Mouse (Mus musculus): Measurements from ENCODE around the gene Large1. TPM values are rescaled to one million over a fixed set of nuclear protein-coding genes. Genes with fewer than 3 reads are reported as not detected.

Gene Large1
- polyA plus RNA-seq, 1 experiment from 2014 or later, result 12.5 TPM

DNA sequence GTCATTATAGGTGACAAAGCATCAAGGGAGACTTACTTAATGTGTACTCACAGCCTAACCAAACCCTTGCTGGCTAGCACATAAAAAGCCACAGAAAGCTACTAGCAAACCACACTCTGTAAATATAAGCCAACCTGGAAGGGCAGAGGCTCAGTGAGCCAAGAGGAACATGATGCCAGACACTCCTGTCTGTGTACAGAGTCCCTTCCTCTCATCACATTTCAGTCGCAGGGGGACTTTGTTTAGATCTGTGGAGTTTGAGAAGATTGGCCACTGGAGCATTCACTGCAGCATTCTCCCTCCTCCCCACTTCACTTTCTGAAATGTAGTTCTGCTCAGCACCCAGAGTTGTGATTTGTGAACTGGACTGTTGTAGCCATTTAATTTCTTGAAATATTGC, 291.9 kb downstream of the Large1 start:
- Histone ChIP-seq H3K4me2 (ENCODE audit: low read depth, low read length) (no peak overlapping the region), H3K4me1 (ENCODE audit: control insufficient read depth, insufficient read depth, low read length) (no peaks in the 10 kb centered on the region), H3K27me3 (replicated peaks; ENCODE audit: control insufficient read depth, insufficient read depth, low read length) (no peaks in the 10 kb centered on the region), H3K36me3 (ENCODE audit: control insufficient read depth, insufficient read depth, low read length) (no peaks in the 10 kb centered on the region), H3K27ac (replicated peaks; ENCODE audit: low read depth, low read length) (no peak overlapping the region), H3K4me3 (ENCODE audit: low read depth, low read length) (no peak overlapping the region), H3K9ac (ENCODE audit: low read depth, low read length) (no peak overlapping the region), H3K9me3 (ENCODE audit: control insufficient read depth, low read length) (no peaks in the 10 kb centered on the region)
- ATAC-seq (ENCODE audit: low read depth), result no peak
- DNase-seq (ENCODE audit: low spot score), result no peak
- WGBS, result 42% methylated on average over 1 of the region's 1 CpGs

DNA sequence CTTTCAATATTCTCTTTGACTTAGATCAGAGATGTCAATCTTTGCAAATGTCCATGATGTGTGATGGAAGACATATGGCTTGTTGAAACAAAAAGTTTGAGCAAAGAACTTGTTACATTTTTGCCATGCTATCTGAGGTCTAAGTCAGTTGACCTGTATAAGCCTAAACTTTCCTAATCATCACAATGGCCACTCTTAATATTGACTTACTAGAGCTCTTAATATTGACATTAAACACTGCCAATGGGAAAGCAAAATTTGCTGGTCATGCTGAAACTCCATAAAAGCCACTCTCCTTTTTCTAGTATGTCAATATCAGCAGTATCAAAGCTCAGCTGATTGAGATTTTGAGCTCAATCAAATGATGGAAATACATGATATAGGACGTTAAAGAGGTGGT, 298.6 kb downstream of the Large1 start:
- H3K4me3 ChIP-seq (ENCODE audit: low read depth, low read length), result no peak overlapping the region
- ATAC-seq (ENCODE audit: low read depth), result no peak
- 65% methylated on average over 1 of the region's 1 CpGs for WGBS
- no peak for DNase-seq (ENCODE audit: low spot score)
- H3K27me3 ChIP-seq (replicated peaks; ENCODE audit: control insufficient read depth, insufficient read depth, low read length), result no peaks in the 10 kb centered on the region
- no peak overlapping the region for H3K27ac ChIP-seq (replicated peaks; ENCODE audit: low read depth, low read length)
- H3K9me3 ChIP-seq (ENCODE audit: control insufficient read depth, low read length), result no peaks in the 10 kb centered on the region
- H3K4me2 ChIP-seq (ENCODE audit: low read depth, low read length), result no peak overlapping the region
- H3K4me1 ChIP-seq (ENCODE audit: control insufficient read depth, insufficient read depth, low read length), result no peaks in the 10 kb centered on the region
- H3K9ac ChIP-seq (ENCODE audit: low read depth, low read length), result no peak overlapping the region
- no peaks in the 10 kb centered on the region for H3K36me3 ChIP-seq (ENCODE audit: control insufficient read depth, insufficient read depth, low read length)

DNA sequence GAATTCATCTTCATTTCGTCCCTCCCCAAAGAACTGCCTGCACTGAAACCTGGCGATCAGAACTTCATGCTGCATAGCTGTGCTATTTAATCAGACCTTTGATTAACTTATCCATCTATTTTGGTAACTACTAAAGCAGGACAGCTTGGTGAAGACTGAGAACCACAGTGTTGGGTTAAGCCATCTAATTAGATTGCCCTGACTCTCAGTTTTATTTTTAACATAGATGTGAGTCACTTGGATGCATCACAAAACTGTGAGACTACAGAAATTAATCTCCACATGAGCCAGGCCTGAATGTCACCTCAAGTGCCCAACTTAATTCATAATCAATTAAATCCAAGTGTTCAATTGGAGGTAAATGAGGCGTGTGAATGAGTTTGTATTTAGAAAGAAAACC, 299.5 kb downstream of the Large1 start:
- WGBS, result 90% methylated on average over 3 of the region's 3 CpGs
- ATAC-seq (ENCODE audit: low read depth) (no peak), DNase-seq (ENCODE audit: low spot score) (no peak)
- no peaks in the 10 kb centered on the region for H3K4me1 ChIP-seq (ENCODE audit: control insufficient read depth, insufficient read depth, low read length)
- no peak overlapping the region for H3K9ac ChIP-seq (ENCODE audit: low read depth, low read length)
- no peak overlapping the region for H3K4me3 ChIP-seq (ENCODE audit: low read depth, low read length)
- H3K27ac ChIP-seq (replicated peaks; ENCODE audit: low read depth, low read length), result no peak overlapping the region
- H3K4me2 ChIP-seq (ENCODE audit: low read depth, low read length), result no peak overlapping the region
- no peaks in the 10 kb centered on the region for H3K9me3 ChIP-seq (ENCODE audit: control insufficient read depth, low read length)
- no peaks in the 10 kb centered on the region for H3K27me3 ChIP-seq (replicated peaks; ENCODE audit: control insufficient read depth, insufficient read depth, low read length)
- no peaks in the 10 kb centered on the region for H3K36me3 ChIP-seq (ENCODE audit: control insufficient read depth, insufficient read depth, low read length)

DNA sequence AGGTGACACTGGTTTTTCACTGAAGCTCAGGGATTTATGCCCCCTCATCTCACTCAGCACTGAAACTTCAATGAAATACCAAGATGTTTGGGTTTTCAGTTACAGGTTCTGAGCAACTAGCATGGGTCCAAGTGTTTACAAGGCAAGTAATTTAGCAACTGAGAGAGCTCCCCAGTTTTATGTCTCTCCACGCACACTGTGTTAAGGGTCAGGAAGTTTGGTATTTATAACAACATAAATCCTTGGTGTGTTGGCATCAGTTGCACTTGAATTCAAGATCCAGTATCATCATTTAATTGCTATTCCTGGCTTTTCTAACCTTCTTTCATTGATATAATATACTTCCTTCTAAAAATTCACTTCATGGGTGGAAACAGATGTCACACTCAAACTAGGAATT, 300.9 kb downstream of the Large1 start:
- WGBS, result 80% methylated on average over 1 of the region's 1 CpGs
- H3K27me3 ChIP-seq (replicated peaks; ENCODE audit: control insufficient read depth, insufficient read depth, low read length), result no peaks in the 10 kb centered on the region
- H3K9me3 ChIP-seq (ENCODE audit: control insufficient read depth, low read length), result no peaks in the 10 kb centered on the region
- H3K4me2 ChIP-seq (ENCODE audit: low read depth, low read length), result no peak overlapping the region
- H3K4me3 ChIP-seq (ENCODE audit: low read depth, low read length), result no peak overlapping the region
- no peak overlapping the region for H3K27ac ChIP-seq (replicated peaks; ENCODE audit: low read depth, low read length)
- no peak overlapping the region for H3K9ac ChIP-seq (ENCODE audit: low read depth, low read length)
- H3K36me3 ChIP-seq (ENCODE audit: control insufficient read depth, insufficient read depth, low read length), result no peaks in the 10 kb centered on the region
- ATAC-seq (ENCODE audit: low read depth) (no peak), DNase-seq (ENCODE audit: low spot score) (no peak)
- no peaks in the 10 kb centered on the region for H3K4me1 ChIP-seq (ENCODE audit: control insufficient read depth, insufficient read depth, low read length)

DNA sequence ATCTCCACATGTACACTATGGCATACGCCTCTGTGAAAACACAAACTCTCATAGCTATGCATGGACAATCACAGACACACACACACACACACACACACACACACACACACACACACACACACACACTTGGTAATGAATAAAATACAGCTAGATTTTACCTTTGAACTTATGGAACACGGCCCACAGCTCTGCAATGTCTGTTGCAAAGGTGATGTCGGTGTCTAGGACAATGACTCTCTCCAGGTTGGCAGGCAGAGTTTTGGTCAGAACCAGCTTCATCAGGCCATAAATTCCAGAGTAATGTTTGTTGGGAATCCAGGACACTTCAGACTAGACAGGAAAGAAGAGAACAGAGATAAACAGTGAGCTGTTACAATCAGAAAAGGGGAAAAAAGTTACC, 305.2 kb downstream of the Large1 start:
- Histone ChIP-seq H3K27me3 (replicated peaks; ENCODE audit: control insufficient read depth, insufficient read depth, low read length) (no peaks in the 10 kb centered on the region), H3K9ac (ENCODE audit: low read depth, low read length) (no peak overlapping the region), H3K4me3 (ENCODE audit: low read depth, low read length) (no peak overlapping the region), H3K4me1 (ENCODE audit: control insufficient read depth, insufficient read depth, low read length) (no peaks in the 10 kb centered on the region), H3K27ac (replicated peaks; ENCODE audit: low read depth, low read length) (no peak overlapping the region), H3K9me3 (ENCODE audit: control insufficient read depth, low read length) (no peaks in the 10 kb centered on the region), H3K4me2 (ENCODE audit: low read depth, low read length) (no peak overlapping the region), H3K36me3 (ENCODE audit: control insufficient read depth, insufficient read depth, low read length) (no peaks in the 10 kb centered on the region)
- ATAC-seq (ENCODE audit: low read depth), result no peak
- DNase-seq (ENCODE audit: low spot score), result no peak
- 87% methylated on average over 3 of the region's 3 CpGs for whole genome bisulfite sequencing

DNA sequence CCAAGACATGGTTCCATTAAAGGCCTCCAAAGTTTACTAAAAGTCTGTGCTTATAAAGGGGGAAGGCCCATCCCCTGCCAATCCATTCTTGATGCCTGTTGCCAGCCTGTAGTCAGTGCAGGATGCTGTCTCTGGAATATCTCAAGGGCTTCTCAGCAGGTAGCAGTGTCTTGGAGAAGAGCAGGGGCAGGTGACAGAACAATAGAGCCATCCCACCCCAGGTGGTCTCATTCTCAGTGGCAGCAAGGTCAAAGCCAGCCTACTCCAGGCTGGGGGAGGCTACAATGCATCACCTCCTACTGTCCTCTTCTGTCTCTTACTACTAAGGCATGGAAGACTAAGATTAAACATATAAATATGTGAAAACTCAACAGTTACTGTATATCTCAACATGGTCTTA, 323.6 kb downstream of the Large1 start:
- DNase-seq (ENCODE audit: low spot score) (no peak), ATAC-seq (ENCODE audit: low read depth) (no peak)
- H3K4me3 ChIP-seq (ENCODE audit: low read depth, low read length), result no peak overlapping the region
- H3K36me3 ChIP-seq (ENCODE audit: control insufficient read depth, insufficient read depth, low read length), result no peaks in the 10 kb centered on the region
- no peak overlapping the region for H3K9ac ChIP-seq (ENCODE audit: low read depth, low read length)
- H3K9me3 ChIP-seq (ENCODE audit: control insufficient read depth, low read length), result no peaks in the 10 kb centered on the region
- H3K27ac ChIP-seq (replicated peaks; ENCODE audit: low read depth, low read length), result no peak overlapping the region
- no peak overlapping the region for H3K4me2 ChIP-seq (ENCODE audit: low read depth, low read length)
- H3K27me3 ChIP-seq (replicated peaks; ENCODE audit: control insufficient read depth, insufficient read depth, low read length), result no peaks in the 10 kb centered on the region
- no peaks in the 10 kb centered on the region for H3K4me1 ChIP-seq (ENCODE audit: control insufficient read depth, insufficient read depth, low read length)

DNA sequence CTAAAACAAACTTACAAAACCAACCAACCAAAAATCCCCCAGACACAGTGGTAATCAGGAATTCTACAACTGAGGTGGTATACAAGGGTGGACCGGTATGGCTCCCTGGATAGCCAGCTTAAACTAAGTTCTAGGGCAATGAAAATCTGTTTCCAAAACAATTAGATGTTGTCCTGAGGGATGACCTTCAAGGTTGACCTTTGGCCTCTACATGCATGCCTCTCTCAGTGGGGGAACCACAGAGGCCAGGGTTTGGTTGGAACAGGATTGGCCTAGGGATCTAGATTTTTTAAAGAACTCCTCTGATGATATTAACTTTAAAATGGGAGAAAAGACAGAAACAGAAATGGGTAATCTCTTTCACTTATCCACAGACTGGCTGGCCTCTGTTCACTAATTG, 335.1 kb downstream of the Large1 start:
- Histone ChIP-seq H3K4me3 (ENCODE audit: low read depth, low read length) (no peak overlapping the region), H3K4me2 (ENCODE audit: low read depth, low read length) (no peak overlapping the region), H3K9ac (ENCODE audit: low read depth, low read length) (no peak overlapping the region), H3K36me3 (ENCODE audit: control insufficient read depth, insufficient read depth, low read length) (no peaks in the 10 kb centered on the region), H3K27ac (replicated peaks; ENCODE audit: low read depth, low read length) (no peak overlapping the region), H3K4me1 (ENCODE audit: control insufficient read depth, insufficient read depth, low read length) (no peaks in the 10 kb centered on the region), H3K27me3 (replicated peaks; ENCODE audit: control insufficient read depth, insufficient read depth, low read length) (no peaks in the 10 kb centered on the region), H3K9me3 (ENCODE audit: control insufficient read depth, low read length) (no peaks in the 10 kb centered on the region)
- WGBS, result 56% methylated on average over 1 of the region's 1 CpGs
- ATAC-seq (ENCODE audit: low read depth) (no peak), DNase-seq (ENCODE audit: low spot score) (no peak)

DNA sequence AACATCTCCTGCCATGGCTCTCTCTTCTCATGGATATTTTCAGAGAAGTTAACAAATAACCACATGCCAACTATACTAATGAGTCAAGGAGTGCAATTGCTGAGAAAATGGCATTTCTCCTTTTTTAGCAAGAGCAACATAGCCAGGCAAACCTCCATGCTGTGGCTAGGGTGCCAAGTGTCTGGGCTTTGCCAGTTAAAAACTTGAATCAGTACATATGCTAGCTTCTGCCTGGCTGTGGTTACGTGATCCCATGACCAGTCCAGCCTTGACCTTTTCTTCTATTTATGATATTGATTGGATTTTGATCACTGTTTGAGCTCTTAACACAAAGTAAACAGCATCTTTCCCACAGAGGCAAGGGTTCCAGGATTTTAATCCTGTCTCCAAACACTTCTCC, 335.7 kb downstream of the Large1 start:
- no peaks in the 10 kb centered on the region for H3K4me1 ChIP-seq (ENCODE audit: control insufficient read depth, insufficient read depth, low read length)
- H3K36me3 ChIP-seq (ENCODE audit: control insufficient read depth, insufficient read depth, low read length), result no peaks in the 10 kb centered on the region
- no peak overlapping the region for H3K27ac ChIP-seq (replicated peaks; ENCODE audit: low read depth, low read length)
- H3K9ac ChIP-seq (ENCODE audit: low read depth, low read length), result no peak overlapping the region
- H3K9me3 ChIP-seq (ENCODE audit: control insufficient read depth, low read length), result no peaks in the 10 kb centered on the region
- H3K27me3 ChIP-seq (replicated peaks; ENCODE audit: control insufficient read depth, insufficient read depth, low read length), result no peaks in the 10 kb centered on the region
- H3K4me2 ChIP-seq (ENCODE audit: low read depth, low read length), result no peak overlapping the region
- no peak for ATAC-seq (ENCODE audit: low read depth)
- H3K4me3 ChIP-seq (ENCODE audit: low read depth, low read length), result no peak overlapping the region
- DNase-seq (ENCODE audit: low spot score), result no peak
- WGBS, result 100% methylated on average over 1 of the region's 1 CpGs

DNA sequence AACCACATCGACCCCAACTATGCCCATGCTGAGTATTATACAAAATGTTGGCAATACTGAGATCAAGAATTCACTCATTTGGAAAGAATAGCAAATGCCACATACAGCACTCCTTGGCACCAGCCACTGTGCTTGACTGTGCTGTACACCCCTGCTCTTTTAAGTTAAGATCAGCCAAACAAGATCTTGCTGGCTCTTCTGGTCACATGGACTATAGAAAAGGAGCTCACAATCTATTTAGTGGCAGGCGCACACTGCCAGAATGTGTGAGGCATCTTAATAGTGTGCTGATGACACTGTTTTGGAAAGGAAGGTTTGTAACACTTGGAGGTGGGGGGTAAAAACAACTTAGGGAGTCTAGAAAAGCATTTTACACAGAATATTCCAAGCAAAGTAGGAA, 337.0 kb downstream of the Large1 start:
- ATAC-seq (ENCODE audit: low read depth) (no peak), DNase-seq (ENCODE audit: low spot score) (no peak)
- WGBS, result 92% methylated on average over 2 of the region's 2 CpGs
- Histone ChIP-seq H3K36me3 (ENCODE audit: control insufficient read depth, insufficient read depth, low read length) (no peaks in the 10 kb centered on the region), H3K27ac (replicated peaks; ENCODE audit: low read depth, low read length) (no peak overlapping the region), H3K4me2 (ENCODE audit: low read depth, low read length) (no peak overlapping the region), H3K4me3 (ENCODE audit: low read depth, low read length) (no peak overlapping the region), H3K4me1 (ENCODE audit: control insufficient read depth, insufficient read depth, low read length) (no peaks in the 10 kb centered on the region), H3K9ac (ENCODE audit: low read depth, low read length) (no peak overlapping the region), H3K9me3 (ENCODE audit: control insufficient read depth, low read length) (no peaks in the 10 kb centered on the region), H3K27me3 (replicated peaks; ENCODE audit: control insufficient read depth, insufficient read depth, low read length) (no peaks in the 10 kb centered on the region)

All from embryonic facial prominence, embryonic 14.5 days (tissue).